Mouse (Mus musculus): Measurements from ENCODE around the gene Ppt2. TPM values are rescaled to one million over a fixed set of nuclear protein-coding genes. Genes with fewer than 3 reads are reported as not detected.
A peak's percentile ranks its signal among the peaks of the same experiment; 100 is the strongest.

The Ppt2 gene
- polyA plus RNA-seq, 1 experiment from 2014 or later = 31.2 TPM

- Histone ChIP-seq H3K36me3 (ENCODE audit: control insufficient read depth, insufficient read depth, low read length) (peaks cover 21% of the 10 kb centered on the region; the same call in 1 of the 2 replicates), H3K9ac (replicated peaks; ENCODE audit: low read depth, low read length) (no peak overlapping the region), H3K27ac (ENCODE audit: low read length) (no peak overlapping the region), H3K4me3 (ENCODE audit: low read depth, low read length) (no peak overlapping the region), H3K9me3 (ENCODE audit: control insufficient read depth, low read depth, low read length) (no peaks in the 10 kb centered on the region), H3K4me2 (replicated peaks; ENCODE audit: low read depth, low read length) (no peak overlapping the region), H3K4me1 (ENCODE audit: control insufficient read depth, insufficient read depth, low read length) (peaks cover 7% of the 10 kb centered on the region; the same call in 1 of the 2 replicates), H3K27me3 (ENCODE audit: control insufficient read depth, insufficient read depth, low read length) (no peaks in the 10 kb centered on the region)
- no peak for ATAC-seq (ENCODE audit: insufficient number of reproducible peaks, insufficient read depth, low FRiP score, low read depth)
- 86% methylated on average over 9 of the region's 9 CpGs for WGBS
These were observed 5.1 kb downstream of the Ppt2 start for GRCm38 (mm10) chr17:34623161-34623560.

DNA sequence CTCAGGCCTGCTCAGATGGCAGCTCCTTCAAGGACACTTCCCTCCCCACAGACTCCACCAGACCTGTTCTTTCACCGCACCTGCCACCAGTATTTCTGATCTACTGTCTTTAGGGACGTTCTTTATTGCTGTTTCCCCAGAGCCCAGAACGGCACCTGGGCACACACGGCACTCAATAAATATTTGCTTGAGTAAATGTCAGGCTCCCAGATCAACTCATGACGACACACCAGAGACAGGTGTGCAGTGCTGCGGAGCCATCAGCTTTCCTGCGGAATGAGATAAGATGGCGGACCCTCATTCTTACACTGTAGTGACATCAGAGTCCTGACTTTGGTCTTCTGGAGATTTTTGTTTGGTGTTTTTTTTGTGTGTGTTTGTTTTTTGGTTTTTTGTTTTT lies 7.3 kb downstream of the Ppt2 start:
- no peak overlapping the region for H3K27ac ChIP-seq (ENCODE audit: low read length)
- no peaks in the 10 kb centered on the region for H3K9me3 ChIP-seq (ENCODE audit: control insufficient read depth, low read depth, low read length)
- peaks cover 35% of the 10 kb centered on the region for H3K36me3 ChIP-seq (ENCODE audit: control insufficient read depth, insufficient read depth, low read length)
- H3K4me2 ChIP-seq (replicated peaks; ENCODE audit: low read depth, low read length) = no peak overlapping the region
- H3K9ac ChIP-seq (replicated peaks; ENCODE audit: low read depth, low read length) = no peak overlapping the region
- peaks cover under 1% of the 10 kb centered on the region; the same call in 1 of the 2 replicates for H3K4me1 ChIP-seq (ENCODE audit: control insufficient read depth, insufficient read depth, low read length)
- ATAC-seq (ENCODE audit: insufficient number of reproducible peaks, insufficient read depth, low FRiP score, low read depth) = no peak
- no peaks in the 10 kb centered on the region for H3K27me3 ChIP-seq (ENCODE audit: control insufficient read depth, insufficient read depth, low read length)
- WGBS = 70% methylated on average over 8 of the region's 8 CpGs
- no peak overlapping the region for H3K4me3 ChIP-seq (ENCODE audit: low read depth, low read length)

- WGBS = 21% methylated on average over 6 of the region's 6 CpGs
- H3K27me3 ChIP-seq (ENCODE audit: control insufficient read depth, insufficient read depth, low read length) = no peaks in the 10 kb centered on the region
- H3K4me2 ChIP-seq (replicated peaks; ENCODE audit: low read depth, low read length) = no peak overlapping the region
- no peak overlapping the region for H3K9ac ChIP-seq (replicated peaks; ENCODE audit: low read depth, low read length)
- peaks cover 41% of the 10 kb centered on the region for H3K36me3 ChIP-seq (ENCODE audit: control insufficient read depth, insufficient read depth, low read length)
- no peaks in the 10 kb centered on the region for H3K9me3 ChIP-seq (ENCODE audit: control insufficient read depth, low read depth, low read length)
- no peaks in the 10 kb centered on the region for H3K4me1 ChIP-seq (ENCODE audit: control insufficient read depth, insufficient read depth, low read length)
- no peak for ATAC-seq (ENCODE audit: insufficient number of reproducible peaks, insufficient read depth, low FRiP score, low read depth)
- no peak overlapping the region for H3K27ac ChIP-seq (ENCODE audit: low read length)
- H3K4me3 ChIP-seq (ENCODE audit: low read depth, low read length) = no peak overlapping the region
These were observed 9.3 kb downstream of the Ppt2 start for GRCm38 (mm10) chr17:34618999-34619398.

GRCm38 (mm10) chr17:34615871-34616270 lies 12.4 kb downstream of the Ppt2 start, which contains the start of gene Egfl8:
Gene Egfl8, minus strand, starts transcription at chr17:34615971.
- WGBS = 75% methylated on average over 6 of the region's 6 CpGs
- no peak for ATAC-seq (ENCODE audit: insufficient number of reproducible peaks, insufficient read depth, low FRiP score, low read depth)
- Histone ChIP-seq H3K9ac (replicated peaks; ENCODE audit: low read depth, low read length) (no peak within 1 kb of the TSS), H3K4me2 (replicated peaks; ENCODE audit: low read depth, low read length) (no peak within 1 kb of the TSS), H3K4me1 (ENCODE audit: control insufficient read depth, insufficient read depth, low read length) (no peaks in the 10 kb centered on the region), H3K4me3 (ENCODE audit: low read depth, low read length) (no peak within 1 kb of the TSS), H3K27ac (ENCODE audit: low read length) (0 out of 2 replicates have a peak within 1 kb of the TSS, but pooled peaks have one; percentile 10), H3K27me3 (ENCODE audit: control insufficient read depth, insufficient read depth, low read length) (no peaks in the 10 kb centered on the region), H3K36me3 (ENCODE audit: control insufficient read depth, insufficient read depth, low read length) (peaks cover 55% of the 10 kb centered on the region), H3K9me3 (ENCODE audit: control insufficient read depth, low read depth, low read length) (no peaks in the 10 kb centered on the region)

DNA sequence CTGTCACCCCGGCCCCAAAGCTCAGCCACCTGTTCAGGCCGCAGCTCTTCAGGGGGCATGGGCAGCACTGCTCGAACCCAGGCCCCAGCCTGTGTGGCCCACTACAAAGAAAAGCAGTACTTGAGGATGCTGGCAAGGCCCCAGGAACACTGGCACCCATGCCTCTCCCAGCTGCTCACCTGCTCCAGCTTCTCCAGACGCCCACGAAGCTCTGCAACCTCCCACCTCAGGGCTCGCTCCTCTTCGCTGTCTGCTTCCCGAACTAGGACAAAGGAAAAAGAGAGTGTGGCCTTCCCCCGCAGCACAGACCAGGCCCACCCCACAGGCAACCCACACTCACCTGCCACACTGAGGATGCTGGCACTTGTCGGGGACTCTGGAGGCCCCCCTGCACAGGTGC lies 14.5 kb downstream of the Ppt2 start:
- H3K9ac ChIP-seq (replicated peaks; ENCODE audit: low read depth, low read length) = no peak overlapping the region
- H3K4me3 ChIP-seq (ENCODE audit: low read depth, low read length) = no peak overlapping the region
- H3K27me3 ChIP-seq (ENCODE audit: control insufficient read depth, insufficient read depth, low read length) = no peaks in the 10 kb centered on the region
- H3K9me3 ChIP-seq (ENCODE audit: control insufficient read depth, low read depth, low read length) = no peaks in the 10 kb centered on the region
- no peak for ATAC-seq (ENCODE audit: insufficient number of reproducible peaks, insufficient read depth, low FRiP score, low read depth)
- no peak overlapping the region for H3K27ac ChIP-seq (ENCODE audit: low read length)
- H3K4me1 ChIP-seq (ENCODE audit: control insufficient read depth, insufficient read depth, low read length) = no peaks in the 10 kb centered on the region
- WGBS = 88% methylated on average over 10 of the region's 10 CpGs
- H3K4me2 ChIP-seq (replicated peaks; ENCODE audit: low read depth, low read length) = no peak overlapping the region
- peaks cover 54% of the 10 kb centered on the region for H3K36me3 ChIP-seq (ENCODE audit: control insufficient read depth, insufficient read depth, low read length)

DNA sequence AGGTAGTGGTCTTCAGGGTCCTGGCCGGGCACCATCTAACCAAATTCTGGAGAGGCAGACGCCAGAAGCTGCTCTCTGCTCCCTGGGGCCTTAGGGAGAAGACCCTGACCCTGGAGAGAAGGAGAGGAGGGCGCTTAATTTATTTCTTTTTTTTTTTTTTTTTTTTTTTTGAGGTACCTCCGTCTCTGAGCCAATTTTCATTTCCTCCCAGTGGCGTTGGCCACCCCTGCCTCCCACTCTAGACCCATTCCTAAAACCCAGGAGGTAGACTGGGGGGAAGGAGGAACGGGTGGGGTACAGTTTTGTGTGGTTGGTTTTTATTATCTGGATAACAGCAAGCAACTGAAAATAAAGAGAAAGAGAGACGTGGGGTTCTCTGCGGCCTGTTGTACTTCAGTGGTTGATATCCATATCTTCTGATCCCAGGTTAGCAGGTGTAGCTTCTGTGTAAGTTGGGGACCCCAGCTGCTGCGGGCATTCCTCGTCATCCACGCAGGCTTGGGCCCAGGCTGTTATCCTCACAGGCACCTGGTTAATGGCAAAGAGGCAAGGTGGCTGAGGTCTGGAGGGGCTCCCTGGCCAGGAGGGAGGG lies 15.2 kb downstream of the Ppt2 start:
- H3K36me3 ChIP-seq (ENCODE audit: control insufficient read depth, insufficient read depth, low read length) = peaks cover 54% of the 10 kb centered on the region
- 78% methylated on average over 11 of the region's 11 CpGs for WGBS
- no peak overlapping the region for H3K4me2 ChIP-seq (replicated peaks; ENCODE audit: low read depth, low read length)
- no peaks in the 10 kb centered on the region for H3K4me1 ChIP-seq (ENCODE audit: control insufficient read depth, insufficient read depth, low read length)
- H3K27ac ChIP-seq (ENCODE audit: low read length) = no peak overlapping the region
- no peak overlapping the region for H3K9ac ChIP-seq (replicated peaks; ENCODE audit: low read depth, low read length)
- no peak overlapping the region for H3K4me3 ChIP-seq (ENCODE audit: low read depth, low read length)
- no peaks in the 10 kb centered on the region for H3K9me3 ChIP-seq (ENCODE audit: control insufficient read depth, low read depth, low read length)
- ATAC-seq (ENCODE audit: insufficient number of reproducible peaks, insufficient read depth, low FRiP score, low read depth) = no peak
- H3K27me3 ChIP-seq (ENCODE audit: control insufficient read depth, insufficient read depth, low read length) = no peaks in the 10 kb centered on the region

DNA sequence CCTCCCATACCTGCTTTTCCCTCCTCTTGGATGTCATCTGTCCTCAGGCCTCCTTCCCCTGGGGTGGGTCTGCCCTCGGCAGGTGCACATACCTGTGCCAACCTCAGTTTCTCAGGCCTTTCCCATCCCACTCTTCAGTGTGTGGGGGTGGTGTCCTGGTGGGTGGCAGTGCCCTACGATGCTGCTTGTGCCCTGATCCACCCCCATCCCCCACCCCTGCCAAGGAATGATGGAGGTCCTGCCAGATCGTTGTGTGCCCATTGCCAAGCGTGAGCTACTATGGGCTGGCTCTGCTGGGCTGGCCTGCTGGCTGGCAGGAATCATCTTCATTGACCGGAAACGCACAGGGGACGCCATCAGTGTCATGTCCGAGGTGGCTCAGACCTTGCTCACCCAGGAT lies 17.3 kb downstream of the Ppt2 start:
- no peak overlapping the region for H3K9ac ChIP-seq (replicated peaks; ENCODE audit: low read depth, low read length)
- 92% methylated on average over 8 of the region's 8 CpGs for WGBS
- no peak overlapping the region for H3K4me2 ChIP-seq (replicated peaks; ENCODE audit: low read depth, low read length)
- peaks cover 40% of the 10 kb centered on the region for H3K36me3 ChIP-seq (ENCODE audit: control insufficient read depth, insufficient read depth, low read length)
- H3K27ac ChIP-seq (ENCODE audit: low read length) = no peak overlapping the region
- no peaks in the 10 kb centered on the region for H3K9me3 ChIP-seq (ENCODE audit: control insufficient read depth, low read depth, low read length)
- no peaks in the 10 kb centered on the region for H3K27me3 ChIP-seq (ENCODE audit: control insufficient read depth, insufficient read depth, low read length)
- H3K4me1 ChIP-seq (ENCODE audit: control insufficient read depth, insufficient read depth, low read length) = peaks cover 11% of the 10 kb centered on the region; the same call in 1 of the 2 replicates
- no peak for ATAC-seq (ENCODE audit: insufficient number of reproducible peaks, insufficient read depth, low FRiP score, low read depth)
- H3K4me3 ChIP-seq (ENCODE audit: low read depth, low read length) = no peak overlapping the region

DNA sequence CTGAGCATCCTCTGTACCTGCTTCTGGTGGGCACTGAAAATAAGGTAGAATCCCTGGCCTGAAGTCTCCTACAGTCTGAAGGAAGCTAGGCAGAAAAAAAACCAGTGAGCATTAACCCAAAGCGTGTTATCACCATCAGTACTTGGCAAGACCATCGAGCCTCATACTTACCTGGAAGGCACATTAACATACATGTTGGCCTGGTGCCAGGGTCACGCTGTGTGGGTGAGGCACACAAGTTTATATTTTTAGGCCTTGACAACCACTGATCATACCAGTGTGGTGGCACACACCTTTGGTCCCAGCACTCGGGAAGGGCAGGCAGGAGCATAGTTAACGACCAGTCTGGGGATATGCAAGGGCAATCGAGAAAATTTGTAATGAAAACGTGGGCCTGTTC lies 20.3 kb downstream of the Ppt2 start:
- no peak overlapping the region for H3K9ac ChIP-seq (replicated peaks; ENCODE audit: low read depth, low read length)
- 78% methylated on average over 7 of the region's 7 CpGs for WGBS

More for the DNA sequence above, 20.3 kb downstream of the Ppt2 start:
- peaks cover 19% of the 10 kb centered on the region for H3K4me1 ChIP-seq (ENCODE audit: control insufficient read depth, insufficient read depth, low read length)
- H3K27ac ChIP-seq (ENCODE audit: low read length) = no peak overlapping the region
- no peak for ATAC-seq (ENCODE audit: insufficient number of reproducible peaks, insufficient read depth, low FRiP score, low read depth)
- no peak overlapping the region for H3K4me3 ChIP-seq (ENCODE audit: low read depth, low read length)
- H3K36me3 ChIP-seq (ENCODE audit: control insufficient read depth, insufficient read depth, low read length) = peaks cover 26% of the 10 kb centered on the region
- H3K4me2 ChIP-seq (replicated peaks; ENCODE audit: low read depth, low read length) = no peak overlapping the region
- H3K9me3 ChIP-seq (ENCODE audit: control insufficient read depth, low read depth, low read length) = no peaks in the 10 kb centered on the region
- H3K27me3 ChIP-seq (ENCODE audit: control insufficient read depth, insufficient read depth, low read length) = no peaks in the 10 kb centered on the region
